Mouse (Mus musculus): ENCODE results near the gene Timm9. TPM values are rescaled to one million over a fixed set of nuclear protein-coding genes. Genes with fewer than 3 reads are reported as not detected.
A peak's percentile ranks its signal among the peaks of the same experiment; 100 is the strongest.
"Not testable (repeated sequence)": the region's sequence is repeated elsewhere in the genome, so short reads cannot be mapped to it uniquely, and the experiment has no call there.

The Timm9 gene
- polyA plus RNA-seq, 1 experiment from 2014 or later, result 101 TPM

DNA sequence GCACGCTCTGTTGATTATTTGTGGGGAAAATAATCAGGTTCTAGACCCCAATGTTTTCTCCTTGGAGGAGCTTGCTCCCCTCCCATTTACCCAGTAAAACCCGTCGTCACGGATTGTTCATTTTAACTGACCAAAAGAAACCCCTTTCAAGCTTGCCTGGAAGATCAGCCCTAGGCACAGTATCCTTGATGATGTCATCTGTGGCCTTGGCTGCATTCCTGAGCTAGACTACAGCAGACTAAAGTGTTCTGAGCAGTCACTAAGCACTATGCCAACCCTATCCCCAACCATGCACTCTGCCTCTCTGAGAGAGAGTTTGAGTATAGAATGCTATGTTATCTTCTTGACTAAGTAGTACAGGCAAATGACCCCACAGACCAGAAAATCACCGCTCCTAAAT, 20.1 kb downstream of the Timm9 start:
- no peak overlapping the region for H3K4me2 ChIP-seq (ENCODE audit: low read depth, low read length)
- no peaks in the 10 kb centered on the region for H3K9me3 ChIP-seq (ENCODE audit: control insufficient read depth, low read length)
- H3K27ac ChIP-seq (ENCODE audit: low read length), result no peak overlapping the region
- H3K4me3 ChIP-seq (ENCODE audit: low read length), result no peak overlapping the region
- no peaks in the 10 kb centered on the region for H3K27me3 ChIP-seq (replicated peaks; ENCODE audit: control insufficient read depth, insufficient read depth, low read length)
- no peak overlapping the region for H3K9ac ChIP-seq (ENCODE audit: low read depth, low read length)
- no peaks in the 10 kb centered on the region for H3K36me3 ChIP-seq (ENCODE audit: control insufficient read depth, insufficient read depth, low read length)
- H3K4me1 ChIP-seq (ENCODE audit: control insufficient read depth, insufficient read depth, low read length), result no peaks in the 10 kb centered on the region
- ATAC-seq, result no peak
- WGBS, result 77% methylated on average over 5 of the region's 5 CpGs

DNA sequence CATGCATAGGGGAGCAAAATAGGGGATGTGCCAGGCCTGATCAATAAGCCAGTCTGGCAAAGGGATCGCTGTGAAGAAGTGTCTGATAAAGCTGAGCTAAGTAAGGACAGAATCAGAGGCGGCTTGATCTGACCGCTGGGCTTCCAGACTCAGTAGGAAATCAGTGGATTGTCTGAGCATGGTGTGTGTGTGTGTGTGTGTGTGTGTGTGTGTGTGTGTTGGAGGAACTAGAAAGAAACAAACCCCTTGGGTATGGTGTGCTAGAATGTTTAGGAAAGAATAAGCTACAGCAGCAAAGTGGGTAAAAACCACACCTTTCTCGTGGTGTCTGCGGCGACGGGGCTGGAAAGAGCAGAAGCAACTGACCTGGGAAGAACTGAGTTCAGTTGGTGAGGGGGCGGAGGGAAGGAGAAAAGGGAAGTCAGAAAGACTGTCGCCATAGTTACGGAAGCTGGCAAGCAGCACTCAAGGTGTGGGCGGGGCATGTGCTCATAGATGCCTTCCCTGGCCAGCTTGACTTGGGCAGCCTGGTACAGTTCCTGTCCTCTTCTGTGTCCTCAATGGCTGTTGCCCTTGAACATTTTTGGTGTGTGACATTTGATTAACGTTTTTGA, 22.7 kb downstream of the Timm9 start:
- H3K4me1 ChIP-seq (ENCODE audit: control insufficient read depth, insufficient read depth, low read length), result no peaks in the 10 kb centered on the region
- no peak overlapping the region for H3K27ac ChIP-seq (ENCODE audit: low read length)
- no peak for ATAC-seq
- no peaks in the 10 kb centered on the region for H3K9me3 ChIP-seq (ENCODE audit: control insufficient read depth, low read length)
- no peak overlapping the region for H3K4me2 ChIP-seq (ENCODE audit: low read depth, low read length)
- H3K27me3 ChIP-seq (replicated peaks; ENCODE audit: control insufficient read depth, insufficient read depth, low read length), result no peaks in the 10 kb centered on the region
- no peaks in the 10 kb centered on the region for H3K36me3 ChIP-seq (ENCODE audit: control insufficient read depth, insufficient read depth, low read length)
- H3K4me3 ChIP-seq (ENCODE audit: low read length), result no peak overlapping the region
- no peak overlapping the region for H3K9ac ChIP-seq (ENCODE audit: low read depth, low read length)
- WGBS, result 28% methylated on average over 12 of the region's 12 CpGs

GRCm38 (mm10) chr12:71113074-71113473, 23.4 kb downstream of the Timm9 start:
- Histone ChIP-seq H3K27me3 (replicated peaks; ENCODE audit: control insufficient read depth, insufficient read depth, low read length) (no peaks in the 10 kb centered on the region), H3K4me1 (ENCODE audit: control insufficient read depth, insufficient read depth, low read length) (no peaks in the 10 kb centered on the region), H3K27ac (ENCODE audit: low read length) (no peak overlapping the region), H3K9me3 (ENCODE audit: control insufficient read depth, low read length) (no peaks in the 10 kb centered on the region), H3K36me3 (ENCODE audit: control insufficient read depth, insufficient read depth, low read length) (no peaks in the 10 kb centered on the region), H3K4me3 (ENCODE audit: low read length) (no peak overlapping the region), H3K9ac (ENCODE audit: low read depth, low read length) (no peak overlapping the region), H3K4me2 (ENCODE audit: low read depth, low read length) (no peak overlapping the region)
- WGBS, result 83% methylated on average over 10 of the region's 10 CpGs
- no peak for ATAC-seq

DNA sequence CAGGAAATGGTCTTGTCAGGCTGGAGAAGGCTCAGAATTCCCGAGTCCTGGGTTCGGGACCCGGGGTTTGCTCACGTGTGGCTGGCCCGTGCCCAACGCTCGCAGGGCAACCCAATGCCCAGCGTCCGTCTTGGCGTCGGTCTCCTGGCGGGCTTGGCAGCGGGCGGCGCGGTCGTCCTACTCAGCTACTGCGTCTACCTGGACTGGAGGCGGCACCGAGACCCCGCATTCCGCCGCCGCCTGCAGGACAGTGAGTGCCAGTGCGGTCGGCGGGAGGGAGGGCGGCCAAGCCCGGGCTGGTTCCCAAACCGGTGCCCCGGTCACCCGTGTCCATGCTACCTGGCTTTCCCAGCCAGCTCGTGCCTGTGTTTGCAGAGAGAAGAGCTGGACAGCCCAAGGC, 25.2 kb downstream of the Timm9 start, which contains the start of gene Tomm20l:
Gene Tomm20l, plus strand, starts transcription at position 98 of the 400 bp plus-strand sequence.
- H3K27ac ChIP-seq (ENCODE audit: low read length), result no peak within 1 kb of the TSS
- no peaks in the 10 kb centered on the region for H3K27me3 ChIP-seq (replicated peaks; ENCODE audit: control insufficient read depth, insufficient read depth, low read length)
- peak within 1 kb of the TSS; percentile 39 for H3K4me3 ChIP-seq (ENCODE audit: low read length)
- H3K9ac ChIP-seq (ENCODE audit: low read depth, low read length), result peak within 1 kb of the TSS; percentile 50
- 5% methylated on average over 33 of the region's 33 CpGs for WGBS
- no peaks in the 10 kb centered on the region for H3K9me3 ChIP-seq (ENCODE audit: control insufficient read depth, low read length)
- H3K36me3 ChIP-seq (ENCODE audit: control insufficient read depth, insufficient read depth, low read length), result no peaks in the 10 kb centered on the region
- H3K4me2 ChIP-seq (ENCODE audit: low read depth, low read length), result peak within 1 kb of the TSS; percentile 62
- no peaks in the 10 kb centered on the region for H3K4me1 ChIP-seq (ENCODE audit: control insufficient read depth, insufficient read depth, low read length)
- ATAC-seq, result peak; percentile 63

GRCm38 (mm10) chr12:71107216-71107771, 29.2 kb downstream of the Timm9 start:
- 84% methylated on average over 6 of the region's 6 CpGs for WGBS
- H3K4me3 ChIP-seq (ENCODE audit: low read length), result no peak overlapping the region
- no peak for ATAC-seq

DNA sequence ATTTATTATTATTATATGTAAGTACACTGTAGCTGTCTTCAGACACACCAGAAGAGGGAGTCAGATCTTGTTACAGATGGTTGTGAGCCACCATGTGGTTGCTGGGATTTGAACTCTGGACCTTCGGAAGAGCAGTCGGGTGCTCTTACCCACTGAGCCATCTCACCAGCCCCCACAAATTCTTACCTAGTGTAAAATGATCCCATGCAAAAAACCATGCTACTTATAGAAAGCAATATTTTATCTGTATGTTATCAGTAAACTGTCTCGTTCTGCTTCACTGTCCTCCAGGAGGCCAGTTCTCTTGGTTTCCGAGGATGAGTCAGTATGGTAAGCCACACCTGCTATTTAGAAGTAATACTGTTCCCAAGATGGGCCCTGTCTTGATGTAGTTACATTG, 32.2 kb downstream of the Timm9 start:
- not testable (repeated sequence) for H3K4me1 ChIP-seq (ENCODE audit: control insufficient read depth, insufficient read depth, low read length); H3K4me2 ChIP-seq (ENCODE audit: low read depth, low read length); H3K9ac ChIP-seq (ENCODE audit: low read depth, low read length); H3K36me3 ChIP-seq (ENCODE audit: control insufficient read depth, insufficient read depth, low read length); H3K27me3 ChIP-seq (replicated peaks; ENCODE audit: control insufficient read depth, insufficient read depth, low read length); H3K9me3 ChIP-seq (ENCODE audit: control insufficient read depth, low read length); H3K4me3 ChIP-seq (ENCODE audit: low read length); H3K27ac ChIP-seq (ENCODE audit: low read length); ATAC-seq
- WGBS, result 79% methylated on average over 4 of the region's 4 CpGs

More at GRCm38 (mm10) chr12:71107216-71107771, 29.2 kb downstream of the Timm9 start:
- Histone ChIP-seq H3K36me3 (ENCODE audit: control insufficient read depth, insufficient read depth, low read length) (no peaks in the 10 kb centered on the region), H3K27ac (ENCODE audit: low read length) (no peak overlapping the region), H3K9me3 (ENCODE audit: control insufficient read depth, low read length) (no peaks in the 10 kb centered on the region), H3K4me2 (ENCODE audit: low read depth, low read length) (no peak overlapping the region), H3K27me3 (replicated peaks; ENCODE audit: control insufficient read depth, insufficient read depth, low read length) (no peaks in the 10 kb centered on the region), H3K9ac (ENCODE audit: low read depth, low read length) (no peak overlapping the region), H3K4me1 (ENCODE audit: control insufficient read depth, insufficient read depth, low read length) (no peaks in the 10 kb centered on the region)

GRCm38 (mm10) chr12:71086331-71086730, 50.2 kb downstream of the Timm9 start:
- Histone ChIP-seq H3K9ac (ENCODE audit: low read depth, low read length) (no peak overlapping the region), H3K27me3 (replicated peaks; ENCODE audit: control insufficient read depth, insufficient read depth, low read length) (no peaks in the 10 kb centered on the region), H3K4me1 (ENCODE audit: control insufficient read depth, insufficient read depth, low read length) (no peaks in the 10 kb centered on the region), H3K4me3 (ENCODE audit: low read length) (no peak overlapping the region), H3K36me3 (ENCODE audit: control insufficient read depth, insufficient read depth, low read length) (peaks cover 5% of the 10 kb centered on the region; the same call in 1 of the 2 replicates), H3K4me2 (ENCODE audit: low read depth, low read length) (no peak overlapping the region), H3K9me3 (ENCODE audit: control insufficient read depth, low read length) (no peaks in the 10 kb centered on the region), H3K27ac (ENCODE audit: low read length) (no peak overlapping the region)
- 93% methylated on average over 8 of the region's 8 CpGs for WGBS
- no peak for ATAC-seq

Other genes with a start within 250 kb of the Timm9 start
- 205 and 213 TPM in 2 replicates for gene Actr10, start 198.8 kb downstream of the Timm9 start, polyA plus RNA-seq (2015; fragmentation: Nextera tagmentation; extraction: Ambion mirVana)
- gene Psma3, start 162.1 kb downstream of the Timm9 start, polyA plus RNA-seq (2015; fragmentation: Nextera tagmentation; extraction: Ambion mirVana), result 516 and 562 TPM in 2 replicates
- gene Arid4a, start 120.7 kb downstream of the Timm9 start, polyA plus RNA-seq (2015; fragmentation: Nextera tagmentation; extraction: Ambion mirVana), result 35.1 and 35.8 TPM in 2 replicates
- gene Tomm20l, start 25.3 kb downstream of the Timm9 start, polyA plus RNA-seq (2015; fragmentation: Nextera tagmentation; extraction: Ambion mirVana), result not detected in 2 replicates
- gene 2700049A03Rik, start 164 bp upstream of the Timm9 start, polyA plus RNA-seq (2015; fragmentation: Nextera tagmentation; extraction: Ambion mirVana), result 7.3 and 11.0 TPM in 2 replicates
- gene Dact1, start 173.2 kb upstream of the Timm9 start, polyA plus RNA-seq (2015; fragmentation: Nextera tagmentation; extraction: Ambion mirVana), result 6.0 and 6.2 TPM in 2 replicates

Data from intestine, embryonic 16.5 days (tissue).